ENCODE assay signal across 21 mouse cellular contexts in genomic region chr8:70843214-70843773, GRCm38 (mm10). TPM values are rescaled to one million over a fixed set of nuclear protein-coding genes. Genes with fewer than 3 reads are reported as not detected.
DNase-seq lines count a peak whose midpoint lies in the region; ATAC-seq and TF ChIP-seq lines count a peak whose summit lies in the region.
"Had no signal": no experiment of that assay in that cellular context is flagged by ENCODE, and none has a peak within 500 bp of the region (broad histone marks: within the 10 kb centered on the region; RNA-seq: fewer than 3 reads in every experiment).

No protein-coding gene starts in this region.

- peaks cover 39% of the 10 kb centered on the region for H3K4me1 ChIP-seq in heart, embryonic 10.5 days
- peaks cover 12% of the 10 kb centered on the region for H3K4me1 ChIP-seq in heart, embryonic 12.5 days (replicated peaks)
- H3K4me1 ChIP-seq in bone marrow, adult 2 months (ENCODE audit: control insufficient read depth, insufficient read depth, low read length): peaks cover 5% of the 10 kb centered on the region
- H3K4me1 ChIP-seq in limb, embryonic 13.5 days: peaks cover 18% of the 10 kb centered on the region

- H3K9ac ChIP-seq in heart, embryonic 12.5 days: no peak overlapping the region
- H3K9ac ChIP-seq in limb, embryonic 13.5 days: 0 out of 2 replicates have a peak overlapping the region, but pooled peaks have one; percentile 3
- H3K9ac ChIP-seq: neural tube, embryonic 15.5 days had no signal

- ATAC-seq in heart, embryonic 12.5 days (ENCODE audit: insufficient number of reproducible peaks, low FRiP score): no peak
- ATAC-seq in limb, embryonic 13.5 days (ENCODE audit: low FRiP score, low read depth): no peak
- 0 out of 2 replicates have a peak, but pooled peaks have one; percentile 5 for ATAC-seq in megakaryocyte progenitor cell, adult 5-6 weeks (replicated peaks; ENCODE audit: poor library complexity)
- no peak for ATAC-seq in megakaryocyte, adult 5-6 weeks (ENCODE audit: poor library complexity, severe bottlenecking)
- ATAC-seq in CD4-positive, CD25-positive, alpha-beta regulatory T cell, adult 4 months: no peak
- ATAC-seq: intestine, postnatal 0 days; lung, postnatal 0 days had no signal

- H3K9me3 ChIP-seq in heart, embryonic 10.5 days: no peaks in the 10 kb centered on the region
- H3K9me3 ChIP-seq in heart, embryonic 12.5 days (replicated peaks): no peaks in the 10 kb centered on the region
- no peaks in the 10 kb centered on the region for H3K9me3 ChIP-seq in limb, embryonic 13.5 days
- H3K9me3 ChIP-seq: neural tube, embryonic 15.5 days had no signal

- H3K4me3 ChIP-seq in heart, embryonic 10.5 days: no peak overlapping the region
- no peak overlapping the region for H3K4me3 ChIP-seq in heart, embryonic 12.5 days
- no peak overlapping the region for H3K4me3 ChIP-seq in bone marrow, adult 2 months (replicated peaks; ENCODE audit: control insufficient read depth, low read depth, low read length)
- no peak overlapping the region for H3K4me3 ChIP-seq in limb, embryonic 13.5 days
- H3K4me3 ChIP-seq: neural tube, embryonic 15.5 days had no signal

- peak overlapping the region; percentile 81; the same call in 1 of the 2 replicates for H3K27ac ChIP-seq in heart, embryonic 10.5 days
- H3K27ac ChIP-seq in heart, embryonic 12.5 days (ENCODE audit: poor library complexity, severe bottlenecking): no peak overlapping the region
- peak overlapping the region; percentile 73 for H3K27ac ChIP-seq in bone marrow, adult 2 months (ENCODE audit: control insufficient read depth, insufficient read depth, low read depth, low read length, poor library complexity)
- no peak overlapping the region for H3K27ac ChIP-seq in limb, embryonic 13.5 days
- H3K27ac ChIP-seq: kidney, postnatal 0 days; neural tube, embryonic 15.5 days had no signal

- H3K36me3 ChIP-seq in heart, embryonic 10.5 days: no peaks in the 10 kb centered on the region
- no peaks in the 10 kb centered on the region for H3K36me3 ChIP-seq in heart, embryonic 12.5 days
- H3K36me3 ChIP-seq in limb, embryonic 13.5 days: no peaks in the 10 kb centered on the region

- WGBS in heart, embryonic 10.5 days: 70% methylated on average over 5 of the region's 5 CpGs
- 65% methylated on average over 5 of the region's 5 CpGs for WGBS in heart, embryonic 12.5 days
- WGBS in bone marrow, adult 2 months: 65% methylated on average over 5 of the region's 5 CpGs
- 82% methylated on average over 5 of the region's 5 CpGs for WGBS in limb, embryonic 13.5 days

- DNase-seq in heart, embryonic 10.5 days (ENCODE audit: low spot score): peak; percentile 92
- DNase-seq in adrenal gland, postnatal 10 days: no peak
- DNase-seq: adrenal gland, postnatal 14 days; cerebellum, postnatal 10 days; embryo, embryonic 11 days; gastrocnemius, postnatal 10 days; layer of hippocampus, postnatal 36 days; left cerebral cortex, postnatal 4 days; retina, postnatal 1 day had no signal

- TF ChIP-seq POLR2A in bone marrow, adult 2 months (IDR thresholded peaks at IDR 0.05; ENCODE audit: borderline replicate concordance, control insufficient read depth, low read depth, low read length): no peak

- no peak for TF ChIP-seq CTCF in bone marrow, adult 2 months (IDR thresholded peaks at IDR 0.05; ENCODE audit: control insufficient read depth, insufficient read depth, low read length)

- peaks cover 58% of the 10 kb centered on the region for H3K27me3 ChIP-seq in heart, embryonic 10.5 days (ENCODE audit: insufficient read depth, poor library complexity, severe bottlenecking)
- H3K27me3 ChIP-seq in heart, embryonic 12.5 days (replicated peaks): peaks cover 49% of the 10 kb centered on the region
- H3K27me3 ChIP-seq in limb, embryonic 13.5 days: peaks cover 6% of the 10 kb centered on the region
- H3K27me3 ChIP-seq: neural tube, embryonic 15.5 days had no signal

- H3K4me2 ChIP-seq in heart, embryonic 12.5 days: no peak overlapping the region
- no peak overlapping the region for H3K4me2 ChIP-seq in limb, embryonic 13.5 days (replicated peaks)
- H3K4me2 ChIP-seq: midbrain, embryonic 11.5 days; neural tube, embryonic 15.5 days had no signal

RNA-seq across cellular contexts. Expression of gene Arrdc2, which starts 3.8 kb away (rescaled TPM):
- 3.7 and 3.8 TPM in 2 replicates for polyA plus RNA-seq in heart, embryonic 10.5 days (2016; fragmentation: Nextera tagmentation; extraction: Ambion mirVana)
- 2.5 and 2.7 TPM in 2 replicates for polyA plus RNA-seq in heart, embryonic 12.5 days (2016; fragmentation: Nextera tagmentation; extraction: Ambion mirVana)
- 19.1 and 44.8 TPM in 2 replicates for polyA plus RNA-seq in bone marrow, adult 2 months (2011; ENCODE audit: insufficient read depth, insufficient read length, low replicate concordance, missing spikeins)
- polyA plus RNA-seq in limb, embryonic 13.5 days (2015; fragmentation: Nextera tagmentation; extraction: Ambion mirVana): 6.1 and 6.2 TPM in 2 replicates
- total RNA-seq in megakaryocyte progenitor cell, adult 5-6 weeks (2015): 6.0 and 8.6 TPM in 2 replicates
- 4.8 and 8.8 TPM in 2 replicates for total RNA-seq in megakaryocyte progenitor cell, adult 5-6 weeks (2017)
- total RNA-seq in megakaryocyte, adult 5-6 weeks (2015): 9.0 and 11.0 TPM in 2 replicates
- 10.5 and 11.1 TPM in 2 replicates for total RNA-seq in megakaryocyte, adult 5-6 weeks (2017)
- polyA plus RNA-seq in CD4-positive, CD25-positive, alpha-beta regulatory T cell, adult 4 months (2017; shearing (Covaris generic)): 1 to 10 TPM; 3.4 to 3.7 TPM
- total RNA-seq in adrenal gland, postnatal 10 days (2021): 10 to 100 TPM; 11.2 to 13.8 TPM

RNA-seq across cellular contexts. Expression of gene Kcnn1, which starts 19.8 kb away (rescaled TPM):
- 1.1 and 1.6 TPM in 2 replicates for polyA plus RNA-seq in heart, embryonic 10.5 days (2016; fragmentation: Nextera tagmentation; extraction: Ambion mirVana)
- 1.7 and 1.8 TPM in 2 replicates for polyA plus RNA-seq in heart, embryonic 12.5 days (2016; fragmentation: Nextera tagmentation; extraction: Ambion mirVana)
- not detected in 2 replicates for polyA plus RNA-seq in bone marrow, adult 2 months (2011; ENCODE audit: insufficient read depth, insufficient read length, low replicate concordance, missing spikeins)
- 2.9 and 4.3 TPM in 2 replicates for polyA plus RNA-seq in limb, embryonic 13.5 days (2015; fragmentation: Nextera tagmentation; extraction: Ambion mirVana)
- 0.12 and 0.42 TPM in 2 replicates for total RNA-seq in megakaryocyte progenitor cell, adult 5-6 weeks (2015)
- total RNA-seq in megakaryocyte progenitor cell, adult 5-6 weeks (2017): 0.84 and 0.92 TPM in 2 replicates
- not detected in 2 replicates for total RNA-seq in megakaryocyte, adult 5-6 weeks (2015)
- 0.33 TPM in 1 of 2 replicates, not detected in the other for total RNA-seq in megakaryocyte, adult 5-6 weeks (2017)
- polyA plus RNA-seq in CD4-positive, CD25-positive, alpha-beta regulatory T cell, adult 4 months (2017; shearing (Covaris generic)): not detected
- total RNA-seq in adrenal gland, postnatal 10 days (2021): 1 to 10 TPM; 3.0 to 3.1 TPM

RNA-seq across cellular contexts. Expression of gene Ccdc124, which starts 30.4 kb away (rescaled TPM):
- polyA plus RNA-seq in heart, embryonic 10.5 days (2016; fragmentation: Nextera tagmentation; extraction: Ambion mirVana): 120 and 143 TPM in 2 replicates
- polyA plus RNA-seq in heart, embryonic 12.5 days (2016; fragmentation: Nextera tagmentation; extraction: Ambion mirVana): 81.8 and 87.0 TPM in 2 replicates
- polyA plus RNA-seq in bone marrow, adult 2 months (2011; ENCODE audit: insufficient read depth, insufficient read length, low replicate concordance, missing spikeins): 27.6 and 41.7 TPM in 2 replicates
- polyA plus RNA-seq in limb, embryonic 13.5 days (2015; fragmentation: Nextera tagmentation; extraction: Ambion mirVana): 113 and 117 TPM in 2 replicates
- total RNA-seq in megakaryocyte progenitor cell, adult 5-6 weeks (2015): 27.6 and 37.2 TPM in 2 replicates
- total RNA-seq in megakaryocyte progenitor cell, adult 5-6 weeks (2017): 33.9 and 37.1 TPM in 2 replicates
- total RNA-seq in megakaryocyte, adult 5-6 weeks (2015): 32.7 and 38.9 TPM in 2 replicates
- total RNA-seq in megakaryocyte, adult 5-6 weeks (2017): 36.8 and 47.6 TPM in 2 replicates
- polyA plus RNA-seq in CD4-positive, CD25-positive, alpha-beta regulatory T cell, adult 4 months (2017; shearing (Covaris generic)): 10 to 100 TPM; 61.0 to 62.7 TPM
- 10 to 100 TPM; 42.0 to 42.6 TPM for total RNA-seq in adrenal gland, postnatal 10 days (2021)

RNA-seq across cellular contexts. Expression of gene Il12rb1, which starts 35.0 kb away (rescaled TPM):
- polyA plus RNA-seq in heart, embryonic 10.5 days (2016; fragmentation: Nextera tagmentation; extraction: Ambion mirVana): 0.12 TPM in 1 of 2 replicates, not detected in the other
- not detected in 2 replicates for polyA plus RNA-seq in heart, embryonic 12.5 days (2016; fragmentation: Nextera tagmentation; extraction: Ambion mirVana)
- polyA plus RNA-seq in bone marrow, adult 2 months (2011; ENCODE audit: insufficient read depth, insufficient read length, low replicate concordance, missing spikeins): 0.36 and 1.9 TPM in 2 replicates
- polyA plus RNA-seq in limb, embryonic 13.5 days (2015; fragmentation: Nextera tagmentation; extraction: Ambion mirVana): 0.06 TPM in 1 of 2 replicates, not detected in the other
- total RNA-seq in megakaryocyte progenitor cell, adult 5-6 weeks (2015): 0.07 and 0.64 TPM in 2 replicates
- 1.0 and 1.7 TPM in 2 replicates for total RNA-seq in megakaryocyte progenitor cell, adult 5-6 weeks (2017)
- 0.80 and 1.5 TPM in 2 replicates for total RNA-seq in megakaryocyte, adult 5-6 weeks (2015)
- 0.07 and 1.7 TPM in 2 replicates for total RNA-seq in megakaryocyte, adult 5-6 weeks (2017)
- polyA plus RNA-seq in CD4-positive, CD25-positive, alpha-beta regulatory T cell, adult 4 months (2017; shearing (Covaris generic)): 10 to 100 TPM; 13.7 to 24.7 TPM
- under 1 TPM; 0.67 to 0.87 TPM for total RNA-seq in adrenal gland, postnatal 10 days (2021)
- total RNA-seq: adrenal gland, postnatal 14 days had no signal
- polyA plus RNA-seq: heart, embryonic 14.5 days had no signal

RNA-seq across cellular contexts. Expression of gene Mast3, which starts 38.4 kb away (rescaled TPM):
- 7.9 and 9.3 TPM in 2 replicates for polyA plus RNA-seq in heart, embryonic 10.5 days (2016; fragmentation: Nextera tagmentation; extraction: Ambion mirVana)
- 7.2 and 8.1 TPM in 2 replicates for polyA plus RNA-seq in heart, embryonic 12.5 days (2016; fragmentation: Nextera tagmentation; extraction: Ambion mirVana)
- polyA plus RNA-seq in bone marrow, adult 2 months (2011; ENCODE audit: insufficient read depth, insufficient read length, low replicate concordance, missing spikeins): 20.5 and 70.7 TPM in 2 replicates
- 13.1 and 14.0 TPM in 2 replicates for polyA plus RNA-seq in limb, embryonic 13.5 days (2015; fragmentation: Nextera tagmentation; extraction: Ambion mirVana)
- total RNA-seq in megakaryocyte progenitor cell, adult 5-6 weeks (2015): 48.7 and 50.0 TPM in 2 replicates
- 13.9 and 16.7 TPM in 2 replicates for total RNA-seq in megakaryocyte progenitor cell, adult 5-6 weeks (2017)
- total RNA-seq in megakaryocyte, adult 5-6 weeks (2015): 56.2 and 65.4 TPM in 2 replicates
- total RNA-seq in megakaryocyte, adult 5-6 weeks (2017): 14.4 and 24.6 TPM in 2 replicates
- 10 to 100 TPM; 15.1 to 17.5 TPM for polyA plus RNA-seq in CD4-positive, CD25-positive, alpha-beta regulatory T cell, adult 4 months (2017; shearing (Covaris generic))
- total RNA-seq in adrenal gland, postnatal 10 days (2021): 10 to 100 TPM; 17.7 to 22.8 TPM

Comparison
In these comparisons a context has a peak if more than half of its experiments do, and no peak if none do; other contexts are left out.
1. H3K27ac ChIP-seq: peak in heart, embryonic 10.5 days (single experiment) and bone marrow, adult 2 months (single experiment); none in heart, embryonic 12.5 days (single experiment) and limb, embryonic 13.5 days (single experiment).